Mouse (Mus musculus): ENCODE results near the gene Cdk14. TPM values are rescaled to one million over a fixed set of nuclear protein-coding genes. Genes with fewer than 3 reads are reported as not detected.

Cdk14 gene
- polyA plus RNA-seq, 2 experiments: 14.5 to 27.6 TPM

DNA sequence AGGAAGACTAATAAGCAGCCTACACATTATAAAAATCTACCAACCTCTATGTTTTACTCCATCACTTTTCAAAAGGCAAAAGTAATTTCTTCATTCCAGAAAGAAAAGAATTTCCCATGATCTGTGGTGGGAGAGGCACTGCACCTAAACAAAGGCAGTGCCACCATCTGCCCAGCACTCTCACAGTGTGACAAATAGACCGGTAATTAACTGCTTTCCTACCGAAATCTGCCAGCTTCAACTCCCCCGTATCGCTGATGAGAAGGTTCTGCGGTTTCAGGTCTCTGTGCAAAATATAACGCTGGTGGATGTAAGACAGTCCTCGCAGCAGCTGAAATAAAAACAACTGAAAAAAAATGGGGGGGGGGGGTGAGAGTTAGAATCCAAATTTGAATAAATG, 327.4 kb downstream of the Cdk14 start:
- WGBS: 89% methylated on average over 7 of the region's 7 CpGs
- no peak overlapping the region for H3K4me3 ChIP-seq (replicated peaks; ENCODE audit: low read length)

DNA sequence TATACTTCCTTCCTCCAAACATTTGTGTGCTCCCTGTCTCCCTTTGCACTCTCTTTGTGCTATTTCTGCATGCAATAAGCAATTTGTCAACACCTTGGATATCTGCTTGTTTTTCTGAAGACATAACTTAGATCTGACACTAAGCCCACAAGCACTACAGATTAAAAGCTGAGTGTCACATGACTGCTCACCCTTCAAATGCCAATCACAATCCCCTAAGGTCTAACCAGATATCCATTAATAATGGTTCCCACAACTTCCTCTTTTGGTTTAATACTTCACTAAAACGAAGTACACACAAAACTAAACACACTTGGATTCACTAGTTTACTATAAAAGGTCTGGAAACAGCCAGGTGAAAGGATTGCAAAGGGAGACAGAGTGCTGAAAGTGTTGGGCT, 348.6 kb downstream of the Cdk14 start:
- Histone ChIP-seq H3K9me3 (ENCODE audit: control insufficient read depth, low read length) (no peaks in the 10 kb centered on the region), H3K4me1 (ENCODE audit: control insufficient read depth, insufficient read depth, low read length) (no peaks in the 10 kb centered on the region), H3K27ac (replicated peaks; ENCODE audit: low read depth, low read length) (no peak overlapping the region), H3K36me3 (ENCODE audit: control insufficient read depth, insufficient read depth, low read length) (no peaks in the 10 kb centered on the region), H3K4me3 (replicated peaks; ENCODE audit: low read length) (no peak overlapping the region), H3K27me3 (ENCODE audit: control insufficient read depth, insufficient read depth, low read length) (no peaks in the 10 kb centered on the region), H3K4me2 (replicated peaks; ENCODE audit: low read depth, low read length, severe bottlenecking) (no peak overlapping the region), H3K9ac (ENCODE audit: low read depth, low read length, severe bottlenecking) (no peak overlapping the region)
- WGBS: 74% methylated on average over 1 of the region's 1 CpGs
- TF ChIP-seq POLR2A (IDR thresholded peaks at IDR 0.05; ENCODE audit: borderline replicate concordance, extremely low read depth, insufficient read depth, insufficient read length): no peak
- no peak for ATAC-seq (ENCODE audit: low FRiP score, low read depth)
- no peak for DNase-seq (ENCODE audit: low spot score)

More for the DNA sequence above, 327.4 kb downstream of the Cdk14 start:
- no peaks in the 10 kb centered on the region for H3K9me3 ChIP-seq (ENCODE audit: control insufficient read depth, low read length)
- H3K9ac ChIP-seq (ENCODE audit: low read depth, low read length, severe bottlenecking): no peak overlapping the region
- H3K27ac ChIP-seq (replicated peaks; ENCODE audit: low read depth, low read length): no peak overlapping the region
- no peaks in the 10 kb centered on the region for H3K36me3 ChIP-seq (ENCODE audit: control insufficient read depth, insufficient read depth, low read length)
- H3K4me1 ChIP-seq (ENCODE audit: control insufficient read depth, insufficient read depth, low read length): no peaks in the 10 kb centered on the region
- no peak for TF ChIP-seq POLR2A (IDR thresholded peaks at IDR 0.05; ENCODE audit: borderline replicate concordance, extremely low read depth, insufficient read depth, insufficient read length)
- ATAC-seq (ENCODE audit: low FRiP score, low read depth): no peak
- no peak overlapping the region for H3K4me2 ChIP-seq (replicated peaks; ENCODE audit: low read depth, low read length, severe bottlenecking)
- no peaks in the 10 kb centered on the region for H3K27me3 ChIP-seq (ENCODE audit: control insufficient read depth, insufficient read depth, low read length)
- no peak for DNase-seq (ENCODE audit: low spot score)

DNA sequence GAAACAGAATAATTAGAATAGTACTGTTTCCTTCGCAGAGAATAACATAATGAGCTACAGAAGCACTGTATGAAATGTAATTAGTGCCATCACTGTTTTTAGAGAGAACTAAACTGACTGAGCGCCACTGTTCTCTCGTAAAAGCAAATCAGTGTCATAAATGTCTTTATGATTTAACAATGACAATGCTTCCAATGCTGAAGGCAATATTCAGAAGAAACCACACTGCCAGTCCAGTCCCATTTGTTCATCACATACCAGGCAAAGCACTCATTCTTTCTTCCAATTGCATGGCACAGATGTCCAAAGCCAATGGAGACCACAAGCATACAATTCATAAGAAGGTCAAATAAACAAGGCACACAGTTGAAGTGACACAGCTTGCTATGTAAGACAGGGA, 355.4 kb downstream of the Cdk14 start:
- Histone ChIP-seq H3K4me1 (ENCODE audit: control insufficient read depth, insufficient read depth, low read length) (no peaks in the 10 kb centered on the region), H3K27me3 (ENCODE audit: control insufficient read depth, insufficient read depth, low read length) (no peaks in the 10 kb centered on the region), H3K27ac (replicated peaks; ENCODE audit: low read depth, low read length) (no peak overlapping the region), H3K9ac (ENCODE audit: low read depth, low read length, severe bottlenecking) (no peak overlapping the region), H3K36me3 (ENCODE audit: control insufficient read depth, insufficient read depth, low read length) (no peaks in the 10 kb centered on the region), H3K4me2 (replicated peaks; ENCODE audit: low read depth, low read length, severe bottlenecking) (no peak overlapping the region), H3K4me3 (replicated peaks; ENCODE audit: low read length) (no peak overlapping the region), H3K9me3 (ENCODE audit: control insufficient read depth, low read length) (no peaks in the 10 kb centered on the region)
- ATAC-seq (ENCODE audit: low FRiP score, low read depth) (no peak), DNase-seq (ENCODE audit: low spot score) (no peak)
- no peak for TF ChIP-seq POLR2A (IDR thresholded peaks at IDR 0.05; ENCODE audit: borderline replicate concordance, extremely low read depth, insufficient read depth, insufficient read length)
- WGBS: 74% methylated on average over 3 of the region's 3 CpGs

DNA sequence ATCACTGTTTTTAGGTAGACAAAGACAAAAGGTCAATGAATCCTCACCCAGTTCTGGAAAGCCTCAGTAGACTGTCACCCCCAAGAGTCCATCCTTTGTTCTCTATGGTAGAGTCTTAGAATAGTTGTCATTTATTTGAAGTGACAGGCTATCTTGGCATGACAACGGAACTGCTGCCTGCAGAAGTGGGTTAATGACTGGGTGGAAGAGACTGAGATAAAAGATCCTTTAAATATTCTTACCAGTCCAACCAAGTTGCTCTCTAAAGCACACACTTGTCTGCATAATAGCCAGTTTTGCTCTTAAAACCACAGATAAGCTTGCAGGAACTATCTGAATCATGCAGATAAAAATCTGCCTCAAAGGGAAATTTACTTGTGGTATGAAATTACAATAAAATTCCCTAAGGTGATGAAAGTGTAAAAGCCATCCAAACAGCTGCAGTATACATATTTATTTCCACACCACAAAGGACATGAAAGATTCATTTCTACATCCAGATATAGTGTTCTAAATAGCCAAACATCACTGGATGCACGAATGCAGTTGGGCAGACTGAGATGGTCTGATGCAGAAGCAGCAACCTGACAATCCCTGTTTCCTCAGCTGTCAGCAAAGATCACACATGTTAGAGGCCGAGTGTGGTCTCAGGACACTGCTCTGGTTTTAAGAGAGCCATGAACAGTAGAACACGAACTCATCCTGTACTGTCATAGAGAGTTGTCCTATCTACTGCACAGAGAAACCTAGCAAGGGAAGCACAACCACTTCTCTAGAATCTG, 363.8 kb downstream of the Cdk14 start:
- no peak for ATAC-seq (ENCODE audit: low FRiP score, low read depth)
- Histone ChIP-seq H3K4me1 (ENCODE audit: control insufficient read depth, insufficient read depth, low read length) (no peaks in the 10 kb centered on the region), H3K4me3 (replicated peaks; ENCODE audit: low read length) (no peak overlapping the region), H3K4me2 (replicated peaks; ENCODE audit: low read depth, low read length, severe bottlenecking) (no peak overlapping the region), H3K36me3 (ENCODE audit: control insufficient read depth, insufficient read depth, low read length) (no peaks in the 10 kb centered on the region), H3K9ac (ENCODE audit: low read depth, low read length, severe bottlenecking) (no peak overlapping the region), H3K27me3 (ENCODE audit: control insufficient read depth, insufficient read depth, low read length) (no peaks in the 10 kb centered on the region), H3K27ac (replicated peaks; ENCODE audit: low read depth, low read length) (no peak overlapping the region), H3K9me3 (ENCODE audit: control insufficient read depth, low read length) (no peaks in the 10 kb centered on the region)
- WGBS: 65% methylated on average over 4 of the region's 4 CpGs
- TF ChIP-seq POLR2A (IDR thresholded peaks at IDR 0.05; ENCODE audit: borderline replicate concordance, extremely low read depth, insufficient read depth, insufficient read length): no peak
- DNase-seq (ENCODE audit: low spot score): no peak

DNA sequence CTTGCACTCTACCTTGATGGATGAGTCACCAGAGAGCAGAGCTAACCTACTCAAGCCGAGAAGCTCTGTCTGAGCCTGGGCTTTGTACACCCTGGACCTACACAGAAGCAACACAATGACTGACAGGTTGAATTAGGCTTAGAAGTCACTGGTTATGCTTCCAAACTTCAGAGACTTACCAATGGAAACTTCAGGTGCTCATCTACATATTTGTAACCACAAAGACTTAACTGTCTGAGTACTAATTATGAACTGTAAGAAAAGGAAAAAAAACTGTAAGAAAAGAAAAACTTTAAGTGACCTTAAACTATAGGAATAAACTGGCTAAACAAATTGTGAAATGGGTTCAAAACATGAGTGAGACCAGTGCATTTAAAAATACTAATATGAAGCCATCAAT, 364.6 kb downstream of the Cdk14 start:
- Histone ChIP-seq H3K4me2 (replicated peaks; ENCODE audit: low read depth, low read length, severe bottlenecking) (no peak overlapping the region), H3K27me3 (ENCODE audit: control insufficient read depth, insufficient read depth, low read length) (no peaks in the 10 kb centered on the region), H3K27ac (replicated peaks; ENCODE audit: low read depth, low read length) (no peak overlapping the region), H3K9me3 (ENCODE audit: control insufficient read depth, low read length) (no peaks in the 10 kb centered on the region), H3K4me1 (ENCODE audit: control insufficient read depth, insufficient read depth, low read length) (no peaks in the 10 kb centered on the region), H3K36me3 (ENCODE audit: control insufficient read depth, insufficient read depth, low read length) (no peaks in the 10 kb centered on the region), H3K9ac (ENCODE audit: low read depth, low read length, severe bottlenecking) (no peak overlapping the region), H3K4me3 (replicated peaks; ENCODE audit: low read length) (no peak overlapping the region)
- DNase-seq (ENCODE audit: low spot score) (no peak), ATAC-seq (ENCODE audit: low FRiP score, low read depth) (no peak)
- no peak for TF ChIP-seq POLR2A (IDR thresholded peaks at IDR 0.05; ENCODE audit: borderline replicate concordance, extremely low read depth, insufficient read depth, insufficient read length)
- 48% methylated on average over 1 of the region's 1 CpGs for WGBS

All from limb, embryonic 14.5 days (tissue).